Mouse (Mus musculus): ENCODE measurements at regions not wholly inside any gene's neighbourhood (a gene's known extent, or its start where the extent isn't known, plus 50 kb on each side); places are given as distances from the start of the nearest gene placed in this dataset.

DNA sequence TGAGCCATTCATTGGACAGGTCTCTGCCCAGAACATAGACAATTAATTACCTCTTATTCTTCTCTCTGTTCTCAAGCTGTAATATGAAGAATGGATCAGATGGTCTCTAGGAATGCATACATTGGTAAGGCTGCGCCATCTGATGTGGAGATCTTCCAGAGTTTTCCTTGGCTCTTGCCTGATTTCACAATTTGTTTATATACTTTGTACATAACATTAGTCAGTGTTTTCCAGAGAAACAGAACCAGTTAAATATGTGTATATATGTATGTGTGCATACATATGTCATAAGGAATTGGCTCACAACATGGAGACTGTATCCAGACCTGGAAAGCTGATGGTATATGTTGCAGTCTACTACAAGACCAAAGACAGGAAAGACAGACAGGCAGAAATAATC, 198.5 kb upstream of the Vstm2b start:
- WGBS, result 81% methylated on average over 1 of the region's 1 CpGs
- DNase-seq (ENCODE audit: low read depth, low spot score), result no peak

DNA sequence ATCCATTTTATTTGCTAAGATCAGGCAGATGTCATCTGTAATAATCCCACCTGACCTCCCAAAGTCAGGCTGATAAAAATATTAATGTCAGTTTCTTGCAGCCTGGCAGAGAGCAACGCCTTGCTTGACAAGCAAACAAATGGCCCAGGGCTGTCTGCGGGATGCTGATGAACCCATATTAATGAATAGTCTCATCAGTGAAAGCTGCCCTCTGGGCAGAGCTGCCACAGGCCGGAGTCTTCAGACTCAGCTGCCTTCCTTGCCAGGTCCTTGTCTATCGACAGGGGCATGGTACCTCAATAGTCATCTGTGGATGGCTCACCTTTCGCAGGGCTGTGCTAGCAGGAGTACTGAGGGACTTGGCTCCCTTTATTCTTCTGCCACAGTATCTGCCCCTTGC, 197.5 kb upstream of the Vstm2b start:
- DNase-seq (ENCODE audit: low read depth, low spot score), result no peak
- WGBS, result 84% methylated on average over 5 of the region's 5 CpGs

DNA sequence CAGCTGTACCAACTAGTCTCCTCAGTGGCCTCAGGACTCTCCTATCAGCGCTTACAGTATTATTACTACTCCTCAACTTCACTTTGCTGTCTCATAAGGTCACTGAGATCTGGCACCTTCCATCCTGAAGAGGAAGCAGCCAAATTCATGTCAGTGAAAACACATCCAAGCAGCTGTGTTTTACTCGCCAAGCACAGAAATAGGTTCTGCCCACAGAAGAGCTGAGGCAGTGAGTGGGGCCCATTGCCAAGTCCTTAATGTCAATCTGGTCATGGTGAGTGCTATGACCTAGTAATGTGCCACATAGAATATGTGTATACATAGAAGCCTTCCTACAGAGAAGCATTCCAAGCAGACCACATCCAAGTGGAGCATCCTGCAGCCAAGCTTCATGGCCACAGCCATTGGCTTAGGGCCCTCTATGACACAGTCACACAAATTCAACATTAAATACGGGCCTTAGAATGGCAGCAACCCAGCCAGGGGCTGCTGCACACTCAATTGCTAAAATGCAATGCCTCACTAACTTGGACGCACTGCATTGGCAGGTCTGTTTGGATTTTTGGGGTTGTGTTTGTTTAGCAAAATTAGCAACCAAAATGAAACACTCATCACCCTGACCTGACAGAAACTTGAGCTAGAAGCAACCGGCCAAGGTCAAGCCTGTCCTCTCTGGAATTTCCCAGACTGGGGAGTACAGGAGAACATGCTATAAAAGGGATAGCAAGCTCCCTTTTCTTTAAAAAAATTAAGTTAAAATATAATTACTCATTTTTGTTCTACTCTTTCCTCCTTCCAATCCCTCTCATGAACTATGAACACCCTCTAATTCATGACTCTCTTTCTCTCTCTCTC, 195.7 kb upstream of the Vstm2b start:
- WGBS, result 55% methylated on average over 5 of the region's 5 CpGs
- DNase-seq (ENCODE audit: low read depth, low spot score), result no peak

DNA sequence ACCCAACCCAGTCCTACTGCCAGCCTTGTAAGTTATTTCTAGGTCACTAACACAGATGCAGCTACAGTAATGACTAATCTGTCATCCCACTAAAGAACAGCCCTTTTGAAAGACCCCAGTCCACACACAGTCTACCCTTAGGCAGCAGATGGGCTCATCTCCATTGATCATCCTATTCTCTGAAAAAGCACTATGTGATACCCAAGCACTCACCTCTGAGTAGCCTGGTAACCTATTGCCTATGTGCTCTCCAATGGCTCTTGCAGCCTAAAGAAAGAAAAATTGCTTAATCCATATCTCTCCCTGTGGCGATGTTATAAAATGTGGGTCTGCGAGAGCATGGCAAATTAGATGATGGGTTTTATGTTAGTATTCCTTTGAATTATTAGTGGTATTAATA, 189.9 kb upstream of the Vstm2b start:
- 93% methylated on average over 2 of the region's 2 CpGs for WGBS
- no peak for DNase-seq (ENCODE audit: low read depth, low spot score)

DNA sequence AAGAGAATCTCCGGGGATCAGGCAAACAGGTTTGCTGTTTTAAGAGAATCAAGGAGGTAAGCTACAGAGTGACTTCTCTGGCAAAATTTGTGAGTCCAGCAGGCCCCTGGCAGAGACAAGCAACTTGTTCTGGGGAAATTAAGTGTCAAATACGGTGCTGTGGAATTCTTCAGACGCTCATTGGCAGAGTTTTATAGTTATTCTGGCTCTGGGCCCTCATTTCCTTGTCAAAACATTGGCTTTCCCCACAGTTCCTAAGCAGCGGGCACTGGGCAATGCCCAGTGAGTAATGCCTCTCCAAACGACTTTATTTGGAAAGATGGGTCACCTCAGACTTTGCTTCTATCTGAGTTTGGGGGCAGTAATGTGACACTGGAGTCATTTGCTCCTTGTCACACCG, 180.1 kb upstream of the Vstm2b start:
- 33% methylated on average over 6 of the region's 6 CpGs for WGBS

DNA sequence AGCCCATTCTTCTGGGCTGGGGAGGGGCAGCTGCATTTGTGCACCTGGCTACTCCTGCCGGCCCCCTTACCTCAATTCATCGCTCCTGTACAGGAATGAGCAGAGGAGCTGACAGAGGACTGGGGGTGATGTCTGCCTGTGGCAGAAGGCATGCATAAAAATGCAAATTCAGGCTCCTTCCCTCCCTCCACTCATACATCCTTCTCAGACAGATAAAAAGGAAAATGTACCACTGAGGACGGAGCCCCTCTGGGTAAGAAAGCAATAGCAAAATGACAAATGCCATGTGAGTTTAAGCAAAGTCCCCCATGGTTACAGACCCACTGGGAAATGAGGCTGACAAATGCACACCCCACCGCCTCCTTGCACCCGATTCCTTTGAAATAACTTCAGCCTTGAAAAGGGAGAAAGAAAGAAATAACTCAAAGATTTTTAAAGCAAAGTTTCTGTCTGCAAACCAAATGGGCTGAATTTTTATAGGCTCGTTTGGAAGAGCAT, 161.1 kb upstream of the Vstm2b start:
- DNase-seq (ENCODE audit: low read depth, low spot score), result no peak
- 62% methylated on average over 6 of the region's 6 CpGs for WGBS

More for the DNA sequence above, 180.1 kb upstream of the Vstm2b start:
- DNase-seq (ENCODE audit: low read depth, low spot score), result no peak

DNA sequence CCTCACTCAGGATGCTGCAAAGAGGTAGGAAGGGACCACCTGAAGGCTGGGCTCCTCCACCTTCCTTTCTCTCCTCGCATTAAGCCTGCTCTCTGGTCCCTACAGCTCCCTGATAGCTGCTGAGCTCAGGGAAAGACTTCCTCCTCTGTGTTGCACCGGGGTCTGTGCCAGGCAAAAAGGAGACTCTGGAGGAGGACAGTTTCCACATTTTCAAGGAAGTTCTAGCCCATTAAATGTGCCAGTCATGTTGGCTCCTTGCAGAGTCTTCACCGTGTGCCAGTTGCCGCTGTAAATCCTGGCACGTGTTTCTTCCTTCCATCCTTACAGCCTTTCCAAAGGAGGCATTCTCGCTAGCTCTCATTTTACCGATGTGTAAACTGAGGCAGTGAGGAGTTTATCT, 160.6 kb upstream of the Vstm2b start:
- no peak for DNase-seq (ENCODE audit: low read depth, low spot score)
- 64% methylated on average over 7 of the region's 7 CpGs for WGBS

DNA sequence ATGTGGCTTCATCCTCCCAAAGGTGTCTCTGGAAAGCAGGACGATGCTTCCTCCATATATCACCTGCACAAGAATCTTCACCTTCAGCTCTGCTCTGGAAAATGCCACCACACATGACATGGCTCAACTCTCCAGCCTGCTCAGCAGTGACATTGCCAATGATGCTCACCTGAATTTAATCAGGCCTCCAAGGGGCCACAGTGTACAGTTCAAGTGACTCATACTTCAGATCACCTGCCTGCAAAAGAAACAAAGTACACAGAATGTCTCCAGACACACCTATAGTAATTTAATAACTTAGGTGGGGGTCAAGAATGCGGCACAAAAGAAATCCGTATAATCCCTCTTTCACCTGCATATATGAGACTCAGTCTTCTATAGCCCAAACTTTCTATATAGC, 160.0 kb upstream of the Vstm2b start:
- DNase-seq (ENCODE audit: low read depth, low spot score), result no peak
- 48% methylated on average over 3 of the region's 3 CpGs for WGBS

DNA sequence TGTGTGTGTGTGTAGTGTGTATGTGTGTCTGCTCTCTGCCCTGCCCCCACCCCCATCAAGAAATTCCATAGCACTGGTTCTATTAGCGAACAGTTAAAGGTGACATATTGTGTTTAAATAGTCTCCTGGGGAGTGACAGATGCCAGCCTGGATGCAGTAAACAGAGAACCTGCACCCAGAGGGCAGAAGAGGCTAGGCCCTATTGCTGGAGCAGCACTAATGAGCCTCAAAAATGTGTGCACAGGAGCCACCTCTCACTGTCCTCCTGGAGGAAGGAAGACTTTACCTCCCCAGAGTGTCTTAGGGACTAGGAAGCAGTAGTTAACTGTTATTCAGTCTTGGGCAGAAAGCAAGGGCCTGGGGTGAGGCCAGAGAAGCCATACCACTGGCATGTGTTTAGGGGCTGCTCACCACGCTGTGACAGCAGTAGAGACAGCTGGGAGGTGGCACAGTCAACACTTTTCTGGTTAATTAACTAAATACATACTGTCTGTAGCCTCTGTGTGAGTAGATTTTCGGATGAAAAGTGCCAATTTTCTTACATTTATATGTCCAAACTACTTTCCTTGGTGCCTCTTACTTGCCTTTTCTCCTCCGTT, 155.5 kb upstream of the Vstm2b start:
- no peak for DNase-seq (ENCODE audit: low read depth, low spot score)

DNA sequence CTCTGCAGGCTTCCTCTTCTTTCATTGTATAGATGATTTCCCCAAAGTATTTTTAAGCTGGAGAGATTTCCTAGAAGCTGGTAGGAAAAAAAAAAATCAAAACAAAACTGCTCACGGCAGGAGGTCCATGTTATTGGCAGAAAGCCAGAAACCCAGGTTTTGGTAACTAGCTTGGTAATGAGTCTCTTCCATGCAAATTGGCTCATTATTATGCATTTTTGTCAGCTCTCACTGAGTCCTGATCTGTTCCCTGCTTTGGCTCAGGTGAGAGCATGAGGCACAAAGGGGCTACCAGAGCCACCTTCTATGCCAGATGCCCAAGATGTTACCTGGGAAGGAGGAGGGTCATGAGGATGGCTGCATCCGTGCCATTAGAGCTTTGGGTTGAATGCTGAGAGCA, 146.3 kb upstream of the Vstm2b start:
- DNase-seq (ENCODE audit: low read depth, low spot score), result no peak
- 35% methylated on average over 2 of the region's 2 CpGs for WGBS

More for the DNA sequence above, 155.5 kb upstream of the Vstm2b start:
- WGBS, result 52% methylated on average over 4 of the region's 4 CpGs

DNA sequence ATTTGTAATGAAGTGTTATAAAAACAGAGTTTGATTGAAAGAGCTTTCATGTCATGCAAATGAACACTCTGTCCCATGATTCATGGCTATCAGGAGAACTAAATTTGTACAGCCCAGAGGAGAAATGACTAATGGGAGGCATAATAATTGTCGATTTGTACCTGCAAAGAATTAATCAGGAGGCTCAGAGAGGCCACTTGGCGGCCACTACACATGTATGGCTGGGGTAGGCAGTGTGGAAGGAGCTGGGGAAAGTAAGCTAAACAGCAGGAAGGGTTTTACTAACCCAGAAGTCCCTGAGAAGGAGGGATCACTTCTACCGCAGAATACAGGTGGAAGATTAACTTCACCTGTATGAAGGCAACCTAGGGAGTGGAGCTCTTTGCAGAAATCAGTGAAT, 145.9 kb upstream of the Vstm2b start:
- DNase-seq (ENCODE audit: low read depth, low spot score), result no peak
- 51% methylated on average over 3 of the region's 3 CpGs for WGBS

DNA sequence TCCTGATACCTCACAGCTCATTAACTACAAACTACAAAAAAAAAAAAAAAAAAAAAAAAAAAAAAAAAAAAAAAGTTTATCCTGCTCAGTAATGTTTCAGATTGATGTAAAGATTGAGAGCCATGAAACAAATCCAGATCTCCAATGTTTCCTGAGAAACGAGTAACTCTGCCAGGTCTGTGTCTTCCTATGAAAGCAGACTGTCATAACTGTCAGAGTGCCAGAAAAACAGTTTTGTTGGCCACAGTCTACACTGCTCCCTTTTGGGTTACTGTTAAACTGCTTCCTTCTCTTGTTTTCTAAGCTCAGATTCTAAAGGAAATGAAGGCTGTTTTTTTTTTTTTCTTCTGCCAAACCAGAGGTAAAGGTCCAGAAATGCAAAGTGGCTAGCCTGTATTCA, 144.6 kb upstream of the Vstm2b start:
- DNase-seq (ENCODE audit: low read depth, low spot score), result no peak
- WGBS, result 52% methylated on average over 1 of the region's 1 CpGs

DNA sequence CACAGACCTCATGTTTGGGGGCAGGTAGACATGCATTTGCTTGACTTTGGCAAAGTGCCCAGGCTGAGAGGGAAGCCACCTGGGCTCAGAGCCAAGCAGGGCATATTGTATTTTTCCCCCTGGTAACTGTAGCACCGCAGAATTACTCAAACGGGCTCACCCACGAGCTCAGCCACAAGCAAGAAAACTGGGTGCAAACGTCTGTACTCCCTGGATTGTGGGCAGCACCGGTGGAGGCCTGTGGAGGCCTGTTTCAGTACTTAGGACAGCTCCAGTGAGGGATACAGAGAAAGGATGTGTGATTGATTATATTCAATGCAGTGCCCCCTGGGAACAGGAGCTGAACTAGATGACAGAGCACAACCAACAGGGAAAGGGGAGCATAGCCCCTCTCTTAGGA, 135.6 kb upstream of the Vstm2b start:
- 8% methylated on average over 5 of the region's 5 CpGs for WGBS
- no peak for DNase-seq (ENCODE audit: low read depth, low spot score)

DNA sequence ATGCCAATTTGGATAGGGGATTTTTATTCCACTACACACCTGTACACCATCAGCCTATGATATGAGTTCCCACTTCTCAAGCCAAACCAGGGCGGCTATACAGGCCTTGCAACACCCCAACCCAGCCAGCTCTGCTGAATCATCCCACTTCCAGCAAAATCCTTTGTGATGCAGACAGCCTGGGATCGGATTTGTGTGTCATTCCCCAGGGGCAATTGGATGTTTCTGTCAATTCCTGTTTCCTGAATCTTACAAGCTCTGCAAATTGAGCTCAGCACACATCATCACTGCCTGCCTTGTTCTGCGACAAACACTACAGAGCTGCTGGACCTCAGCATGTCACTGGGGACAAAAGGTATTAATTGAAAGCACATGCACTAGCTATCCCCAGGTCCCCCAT, 132.0 kb upstream of the Vstm2b start:
- DNase-seq (ENCODE audit: low read depth, low spot score), result no peak
- 62% methylated on average over 3 of the region's 3 CpGs for WGBS

DNA sequence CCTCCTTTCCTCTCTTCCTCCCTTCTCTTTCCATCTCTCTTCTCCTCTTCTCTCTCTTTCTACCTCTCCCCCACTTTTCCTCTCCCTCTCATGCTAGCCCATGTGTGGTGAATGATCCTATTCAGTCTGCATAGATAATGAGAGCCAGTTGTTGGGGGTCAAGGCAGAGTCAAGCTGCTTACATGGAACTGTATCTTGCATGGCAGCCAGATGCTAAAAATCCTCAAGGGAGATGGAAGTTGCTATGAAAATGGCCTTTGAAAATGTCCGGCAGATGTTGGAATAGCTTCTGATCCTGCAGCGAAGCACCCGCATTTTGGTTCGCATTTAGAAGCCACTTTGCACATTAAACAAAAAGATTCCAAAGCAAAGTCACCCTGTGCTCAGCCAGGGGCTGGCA, 121.9 kb upstream of the Vstm2b start:
- WGBS, result 46% methylated on average over 4 of the region's 4 CpGs
- no peak for DNase-seq (ENCODE audit: low read depth, low spot score)

DNA sequence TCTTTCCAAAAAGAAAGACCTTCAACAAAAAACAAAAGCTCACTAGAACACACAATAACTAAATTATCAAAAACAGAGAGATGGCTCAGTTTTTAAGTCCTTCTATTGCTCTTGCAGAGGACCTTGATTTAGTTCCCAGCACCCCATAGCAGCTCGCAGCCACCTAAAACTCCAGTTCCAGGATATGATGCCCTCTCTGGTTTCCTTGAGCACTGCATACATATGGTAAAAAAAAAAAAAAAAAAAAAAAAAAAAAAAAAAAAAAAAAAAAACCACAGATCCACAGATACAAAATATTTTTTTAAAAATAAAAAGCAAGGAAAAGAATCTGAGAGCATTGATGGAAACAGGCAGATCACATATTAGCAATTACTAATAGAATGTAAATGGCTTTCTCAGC, 113.2 kb upstream of the Vstm2b start:
- no peak for DNase-seq (ENCODE audit: low read depth, low spot score)
- WGBS, result 76% methylated on average over 1 of the region's 1 CpGs

DNA sequence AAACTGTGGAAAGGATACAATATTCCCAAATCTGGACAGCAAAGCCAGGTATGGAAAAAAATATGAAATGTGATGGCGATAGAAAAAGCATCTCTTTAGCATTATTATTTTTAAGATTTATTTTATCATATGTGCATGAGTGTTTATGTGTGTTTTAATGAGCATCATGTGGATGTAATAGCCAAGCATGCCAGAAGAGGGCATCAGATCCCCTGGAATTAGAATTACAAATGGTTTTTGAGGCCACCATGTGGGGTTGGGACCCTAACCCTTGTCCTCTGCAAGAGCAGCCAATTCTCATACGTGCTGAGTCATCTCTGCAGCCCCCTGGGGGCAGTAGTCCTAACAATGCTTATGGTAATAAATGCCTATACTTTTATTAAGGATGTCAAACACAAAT, 111.4 kb upstream of the Vstm2b start:
- DNase-seq (ENCODE audit: low read depth, low spot score), result no peak
- WGBS, result 78% methylated on average over 2 of the region's 2 CpGs

DNA sequence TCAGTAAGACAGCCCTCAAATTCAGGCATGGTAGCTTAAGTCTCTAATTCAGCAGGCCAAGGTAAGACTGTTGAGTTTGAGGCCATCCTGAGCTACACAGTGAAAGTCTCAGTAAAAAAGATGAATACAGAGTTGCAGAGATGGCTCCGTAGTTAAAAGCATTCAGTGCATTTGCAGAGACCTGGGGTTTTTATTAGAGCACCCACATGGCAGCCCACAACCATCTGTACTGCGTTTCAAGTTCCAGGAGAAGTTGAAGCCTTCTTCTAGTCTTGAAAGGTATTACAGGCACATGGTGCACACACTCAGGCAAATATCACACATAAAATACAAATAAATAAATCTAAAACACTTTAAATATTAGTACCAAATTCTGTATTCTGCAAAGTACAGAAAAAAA, 109.6 kb upstream of the Vstm2b start:
- WGBS, result 69% methylated on average over 2 of the region's 2 CpGs
- DNase-seq (ENCODE audit: low read depth, low spot score), result no peak

DNA sequence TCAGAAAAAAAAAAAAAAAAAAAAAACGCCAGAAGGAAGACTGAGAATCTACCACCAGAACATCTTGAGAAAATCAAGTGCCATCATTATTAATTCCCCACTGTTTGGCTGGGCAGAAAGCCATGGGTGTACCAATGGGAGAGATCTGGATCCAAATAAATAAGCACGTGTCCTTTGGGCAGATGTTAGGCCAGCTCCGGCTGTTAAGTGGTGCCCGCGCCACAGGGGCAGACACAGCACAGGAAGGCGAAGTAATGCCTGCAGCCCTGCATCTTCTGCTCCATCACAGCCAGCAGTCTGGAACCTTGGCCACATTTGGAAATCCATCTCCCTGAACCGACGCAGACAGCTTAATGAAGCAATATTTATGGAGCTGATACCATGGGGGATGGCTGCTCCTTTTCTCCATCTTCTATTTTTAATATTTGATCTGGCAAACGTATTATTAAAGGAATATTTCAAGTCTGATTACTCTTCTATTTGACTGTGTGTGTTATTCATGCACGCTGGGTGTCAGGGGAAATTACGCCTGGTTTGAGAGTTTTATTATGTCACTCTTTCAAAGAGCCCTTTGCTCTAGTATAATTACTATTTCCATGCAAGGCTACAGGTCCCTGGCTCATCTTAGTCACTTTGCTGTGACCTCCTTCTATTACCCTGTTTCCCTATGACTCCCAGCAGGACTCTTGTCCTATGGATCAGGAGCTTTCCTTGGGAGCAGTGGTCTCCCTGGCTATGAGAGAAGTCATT, 103.5 kb upstream of the Vstm2b start:
- 75% methylated on average over 11 of the region's 11 CpGs for WGBS
- no peak for DNase-seq (ENCODE audit: low read depth, low spot score)

DNA sequence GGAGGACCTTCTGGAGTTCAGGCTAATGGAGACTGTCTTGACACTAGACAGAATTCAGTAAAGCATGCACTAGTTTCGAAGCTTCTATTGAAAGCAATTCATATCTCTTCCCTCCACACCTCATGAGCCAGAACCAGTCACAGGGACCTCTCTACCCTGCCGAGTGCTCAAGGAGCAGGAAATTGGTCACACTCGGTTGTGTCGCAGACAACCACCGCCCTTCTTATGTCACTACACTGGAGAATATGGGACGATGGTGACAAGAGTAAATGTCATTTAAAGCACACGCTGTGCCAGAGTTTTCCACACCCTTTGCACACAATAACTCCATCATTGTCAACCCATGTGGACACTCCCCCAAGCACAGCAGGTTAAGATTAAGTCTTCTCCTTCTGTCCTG, 98.3 kb upstream of the Vstm2b start:
- 48% methylated on average over 7 of the region's 7 CpGs for WGBS
- no peak for DNase-seq (ENCODE audit: low read depth, low spot score)

DNA sequence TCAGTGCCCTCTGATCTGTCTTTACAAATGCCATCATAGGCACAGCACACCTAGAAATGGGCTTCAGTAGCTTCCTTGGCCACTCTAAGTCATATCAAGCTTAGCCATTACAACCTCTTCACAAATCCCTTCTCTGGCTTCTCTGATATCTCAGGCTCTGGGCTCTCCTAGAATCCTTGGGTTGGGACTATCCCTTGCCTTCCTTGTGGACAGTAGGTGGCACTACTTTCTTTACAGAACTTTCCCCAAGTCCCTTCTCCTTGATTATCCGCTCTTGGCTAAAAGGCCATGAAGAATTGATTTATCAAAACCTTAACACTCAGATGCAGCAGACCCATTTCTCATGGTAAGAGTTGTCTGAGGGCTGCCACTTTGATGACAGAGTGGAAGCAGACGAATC, 96.8 kb upstream of the Vstm2b start:
- no peak for DNase-seq (ENCODE audit: low read depth, low spot score)
- 55% methylated on average over 2 of the region's 2 CpGs for WGBS

Data from large intestine, adult 2 months (tissue).